Mouse (Mus musculus) kidney, postnatal 14 days (tissue): ENCODE measurements at regions not wholly inside any gene's neighbourhood (a gene's known extent, or its start where the extent isn't known, plus 50 kb on each side); places are given as distances from the start of the nearest gene placed in this dataset.

Source experiments
- DNase-seq: peaks from one replicate; pipeline ENCODE4 v3.0.0; 2022; ENCODE audit warnings: mixed read lengths

DNA sequence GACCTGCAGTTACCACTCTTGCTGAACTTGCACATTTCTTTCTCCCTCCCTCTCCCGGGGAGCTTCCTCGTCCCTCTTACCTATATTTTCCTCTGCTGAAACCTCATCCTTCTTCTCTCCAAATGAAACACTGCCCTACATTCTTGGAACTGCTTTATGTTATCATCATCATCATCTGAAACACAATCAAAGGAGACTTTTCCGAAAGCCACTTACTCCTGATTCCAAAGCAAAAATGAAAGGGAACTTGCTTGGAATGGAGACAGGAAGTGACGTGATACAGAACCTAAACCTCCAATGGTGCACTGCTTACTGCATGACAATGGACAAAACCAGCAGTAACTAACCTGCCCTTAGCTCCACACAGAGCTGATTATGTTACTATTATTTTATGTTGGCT, 287.2 kb upstream of the Btbd3 start:
- DNase-seq = no peak

DNA sequence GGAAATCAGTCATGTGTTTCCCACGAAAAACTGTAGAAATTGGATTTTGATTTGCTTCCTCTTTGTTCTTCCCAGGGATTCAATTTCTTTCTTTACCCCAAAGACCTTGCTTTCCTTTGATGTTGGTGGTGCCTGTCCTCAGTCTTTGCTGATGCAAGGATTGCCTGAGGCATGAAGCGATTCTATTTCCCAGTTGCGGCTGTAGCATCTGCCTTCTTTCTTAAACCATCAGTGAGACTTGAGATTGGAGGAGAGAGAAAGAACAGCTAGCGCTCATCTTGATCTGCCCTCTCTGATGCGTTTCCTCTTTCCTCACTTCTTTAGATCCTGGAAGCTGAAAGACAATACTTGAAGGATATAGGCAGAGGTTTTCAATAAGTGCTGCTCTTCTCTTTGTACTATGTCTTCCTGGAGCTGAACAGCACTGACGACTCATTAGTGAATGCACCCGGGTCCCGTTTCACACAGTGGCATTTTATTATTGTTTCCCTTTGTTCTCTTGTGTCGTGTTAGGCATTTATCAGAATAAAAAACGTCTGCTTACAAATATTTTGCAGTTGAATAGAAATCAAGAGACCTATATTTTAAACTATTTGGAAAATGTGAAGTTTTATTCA, 289.8 kb upstream of the Btbd3 start:
- no peak for DNase-seq

DNA sequence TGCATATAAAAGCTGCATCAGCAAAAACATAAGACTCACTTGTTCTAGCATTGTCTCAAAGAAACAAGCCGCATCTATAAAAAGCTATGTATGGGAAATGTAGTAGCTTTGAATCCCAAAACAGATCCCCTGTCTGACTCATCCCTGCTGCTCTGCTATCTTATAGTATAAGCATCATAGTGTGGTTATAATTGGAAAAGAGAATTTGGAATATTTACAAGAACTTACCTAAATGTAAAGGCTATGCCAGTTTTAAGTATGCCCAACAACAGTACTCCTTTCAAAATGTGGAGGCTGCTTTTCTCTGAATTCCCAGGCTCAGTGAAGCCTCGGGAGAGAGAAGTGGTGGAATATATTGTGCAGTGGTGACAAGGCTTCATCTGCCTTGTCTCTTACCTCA, 301.5 kb upstream of the Btbd3 start:
- DNase-seq = no peak

DNA sequence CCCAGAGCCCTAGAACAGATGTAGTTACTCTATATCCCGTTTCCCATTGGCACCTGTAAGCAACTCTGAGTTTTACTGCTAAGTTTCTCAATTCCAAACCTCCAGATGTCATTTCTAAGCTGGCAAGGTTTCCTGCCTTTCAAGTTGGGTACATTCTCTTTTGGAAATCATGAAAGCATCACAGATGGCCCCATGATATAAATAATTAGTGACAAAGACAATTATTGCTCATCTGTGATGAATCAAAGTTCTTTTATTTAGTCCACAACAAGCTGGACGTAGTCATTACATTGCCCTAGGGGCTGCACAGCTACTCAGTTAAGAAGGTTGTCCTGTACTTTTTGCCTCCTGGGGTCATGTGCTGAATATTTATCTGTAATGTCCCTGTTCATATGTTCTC, 303.2 kb upstream of the Btbd3 start:
- no peak for DNase-seq

DNA sequence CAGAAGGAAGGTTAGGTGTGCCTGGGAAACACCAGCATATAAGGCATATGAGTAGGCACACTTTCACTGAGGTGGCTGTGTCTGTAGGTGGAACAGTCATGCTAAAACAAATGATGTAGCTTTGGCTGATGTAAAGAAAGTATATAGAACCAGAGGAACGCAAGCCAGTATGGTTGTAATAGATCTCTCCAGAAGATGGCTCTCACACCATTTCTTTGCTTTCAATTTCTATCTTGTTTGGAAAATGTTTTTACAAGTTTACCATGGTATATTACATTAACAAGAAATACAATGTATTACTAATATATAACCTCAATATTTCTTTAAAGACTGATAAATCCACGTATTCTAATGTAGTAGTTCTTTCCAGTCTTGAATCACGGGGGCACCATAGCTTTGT, 304.4 kb upstream of the Btbd3 start:
- no peak for DNase-seq

DNA sequence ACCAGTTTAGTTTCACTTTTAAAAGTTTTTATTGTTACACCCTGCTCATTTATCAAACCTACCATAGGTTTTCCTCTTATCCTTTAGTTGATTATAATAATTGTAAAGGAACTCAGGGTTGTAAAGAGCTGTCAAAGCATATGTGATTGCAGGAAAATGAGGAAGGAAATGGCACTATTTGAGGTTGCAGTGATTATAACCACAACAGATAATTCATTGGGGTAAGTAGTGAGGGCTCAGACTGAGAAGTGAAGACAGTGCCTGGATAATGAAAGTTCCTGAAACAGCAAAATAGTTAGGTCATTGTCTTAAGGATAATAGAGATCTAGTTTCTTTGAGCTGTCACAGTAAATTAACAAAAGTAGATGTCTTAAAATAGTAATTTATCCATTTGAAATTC, 305.4 kb upstream of the Btbd3 start:
- DNase-seq = no peak

DNA sequence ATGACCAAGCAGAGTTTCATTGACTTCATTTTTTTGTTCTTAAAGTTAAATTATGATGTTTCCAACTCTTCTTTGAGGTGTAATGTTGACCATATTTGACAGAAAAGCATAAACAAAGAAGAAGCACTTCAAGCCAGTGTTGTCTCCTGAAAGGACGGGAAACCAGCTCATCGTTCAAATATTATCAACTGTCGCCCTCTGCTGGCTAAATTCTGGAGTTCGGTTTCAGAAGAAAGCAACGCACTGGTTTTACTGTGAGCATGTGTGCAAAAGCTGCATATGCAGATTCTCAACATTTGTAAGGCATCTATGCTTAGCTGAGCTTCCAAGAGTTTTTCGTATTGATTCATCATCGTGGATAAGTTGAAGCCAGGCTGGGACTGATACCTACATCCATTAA, 313.6 kb upstream of the Btbd3 start:
- DNase-seq = peak; percentile 81

DNA sequence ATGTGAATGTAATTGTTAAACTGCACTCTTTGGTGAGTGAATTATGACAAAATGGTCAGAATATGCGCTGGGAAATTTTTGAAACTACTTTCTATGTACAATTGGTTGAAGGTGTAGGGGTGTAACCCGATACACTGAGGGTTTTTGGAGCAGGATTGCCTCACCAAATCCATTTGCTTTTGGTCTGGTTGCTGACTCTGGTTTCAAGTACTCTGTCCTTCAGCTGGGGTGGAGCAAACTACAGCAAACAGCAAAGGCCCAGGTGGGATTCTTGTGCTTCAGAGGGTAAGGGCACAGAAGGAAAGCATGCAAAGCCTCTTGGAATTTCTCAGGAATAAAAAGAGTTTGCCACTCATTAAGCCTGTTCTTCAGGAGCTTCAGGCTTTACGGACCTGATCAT, 316.8 kb upstream of the Btbd3 start:
- DNase-seq = no peak

DNA sequence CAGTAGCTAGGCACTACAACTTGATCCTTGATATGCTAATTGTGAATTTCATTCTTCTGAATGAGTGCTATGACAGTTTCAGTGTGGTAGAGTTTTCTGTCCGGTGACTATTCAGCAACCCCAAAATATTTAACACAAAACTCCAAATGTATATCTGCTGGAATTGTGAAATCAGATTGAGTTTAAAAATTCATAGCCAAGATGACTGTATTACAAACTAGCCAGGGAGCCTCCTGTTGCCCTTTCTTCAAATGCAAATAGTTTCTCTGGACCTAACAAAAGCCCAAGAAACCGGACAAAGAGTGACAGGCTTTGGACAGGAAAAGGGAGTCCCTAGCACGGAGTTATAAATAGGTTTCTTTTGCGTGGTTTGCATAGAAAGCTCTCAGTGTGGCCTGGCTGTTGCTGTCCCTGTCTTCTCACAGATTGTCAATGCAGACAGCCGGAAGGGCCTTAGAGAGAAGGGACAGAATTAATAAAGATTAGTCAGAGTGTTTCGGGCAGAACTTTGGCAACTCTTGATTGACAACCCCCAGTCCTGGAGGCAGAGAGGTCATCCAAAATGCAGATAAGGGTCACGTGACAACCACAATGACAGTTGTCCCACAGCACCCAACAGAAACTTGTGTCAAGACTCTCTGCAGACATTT, 317.4 kb upstream of the Btbd3 start:
- DNase-seq = no peak

DNA sequence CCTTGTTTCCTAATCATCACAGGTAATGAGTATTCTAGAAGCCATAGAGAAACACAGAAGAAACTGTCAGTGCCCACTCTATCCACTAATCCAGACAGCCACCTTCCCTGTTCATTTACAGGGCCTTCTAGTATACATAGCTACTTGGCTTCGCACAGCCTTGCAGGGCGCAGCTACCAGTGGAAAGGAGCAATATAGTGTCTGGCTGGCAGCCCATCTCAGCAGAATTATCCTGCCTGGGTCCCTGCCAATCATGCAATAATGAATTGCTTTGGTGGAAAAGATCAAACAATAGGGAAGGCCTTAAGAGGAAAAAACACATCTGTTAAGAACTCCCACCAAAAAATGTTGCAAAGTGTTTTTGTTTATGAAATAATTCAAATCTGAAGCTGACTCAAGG, 319.8 kb upstream of the Btbd3 start:
- DNase-seq = peak; percentile 13

DNA sequence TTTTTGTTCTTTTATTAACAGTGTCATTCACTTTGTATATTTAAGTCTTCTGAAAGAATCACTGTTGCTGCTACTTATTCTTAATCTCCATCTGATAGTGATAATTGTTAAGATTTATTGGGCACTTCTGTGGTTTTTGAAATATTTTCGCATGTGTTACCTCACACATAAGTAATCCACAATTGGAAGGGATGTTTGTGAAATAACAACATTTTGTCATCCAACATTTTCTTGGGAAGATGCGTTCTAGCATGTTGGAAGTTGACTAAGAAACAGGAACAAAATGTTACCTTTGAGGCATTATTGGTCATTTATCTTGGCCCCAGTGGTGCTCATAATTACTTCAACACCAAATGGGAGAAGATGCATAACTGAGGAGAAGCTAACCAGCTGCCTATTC, 323.4 kb upstream of the Btbd3 start:
- no peak for DNase-seq

DNA sequence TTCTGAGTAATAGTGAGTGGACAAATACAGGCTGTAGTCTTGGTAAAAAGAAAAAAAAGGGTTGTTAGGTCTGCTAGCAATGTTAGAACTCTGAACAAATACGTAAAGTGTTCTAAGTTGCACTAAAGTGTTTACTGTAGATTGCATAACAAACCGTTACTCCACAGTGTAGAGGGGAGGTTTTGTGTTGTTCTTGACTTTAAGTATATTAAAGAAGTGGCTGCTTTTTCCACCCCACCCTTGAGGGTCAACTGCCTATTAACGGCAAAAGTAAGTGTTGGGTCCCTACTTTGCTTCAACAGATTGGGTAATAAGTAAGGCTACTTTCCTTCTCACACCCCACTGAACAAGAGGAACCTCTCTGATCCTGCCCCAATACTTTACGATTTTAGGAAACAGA, 323.9 kb upstream of the Btbd3 start:
- no peak for DNase-seq

DNA sequence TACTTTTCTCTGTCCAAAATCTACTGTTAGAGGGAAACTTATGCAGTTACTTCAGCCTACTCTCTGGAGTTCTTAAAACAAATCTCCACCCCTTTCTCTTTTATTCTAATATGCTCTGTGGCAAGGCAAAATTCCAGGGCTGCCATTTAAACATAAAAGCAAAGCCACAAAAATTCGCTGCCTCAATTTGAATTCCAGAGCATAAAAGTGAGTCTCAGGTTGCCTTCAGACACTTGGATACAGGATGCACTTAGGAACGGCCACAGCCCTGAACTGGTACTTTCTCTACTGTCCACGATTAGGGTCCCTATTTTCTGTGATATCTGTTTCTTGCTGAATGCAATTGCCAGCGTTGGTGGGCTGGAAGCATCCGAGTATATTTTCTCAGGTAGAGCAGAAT, 330.9 kb upstream of the Btbd3 start:
- no peak for DNase-seq

DNA sequence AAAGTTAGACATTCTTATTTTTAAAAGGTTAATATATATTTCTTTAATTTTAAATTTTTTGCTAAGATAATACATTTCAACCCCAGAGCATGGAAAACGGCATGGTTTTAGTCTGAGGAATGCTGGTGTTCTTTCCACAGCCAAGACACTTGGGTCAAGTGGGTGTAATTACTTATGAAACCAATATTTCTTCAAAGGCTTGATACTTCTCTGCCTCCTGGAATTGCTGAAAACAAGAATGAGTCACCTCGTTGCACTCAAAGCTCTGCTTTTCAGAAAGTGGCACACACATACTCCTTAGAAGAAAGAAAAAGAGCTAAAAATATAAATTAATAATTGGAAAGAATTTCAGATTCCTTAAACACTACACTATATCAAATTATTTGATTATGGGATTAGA, 331.8 kb upstream of the Btbd3 start:
- no peak for DNase-seq

DNA sequence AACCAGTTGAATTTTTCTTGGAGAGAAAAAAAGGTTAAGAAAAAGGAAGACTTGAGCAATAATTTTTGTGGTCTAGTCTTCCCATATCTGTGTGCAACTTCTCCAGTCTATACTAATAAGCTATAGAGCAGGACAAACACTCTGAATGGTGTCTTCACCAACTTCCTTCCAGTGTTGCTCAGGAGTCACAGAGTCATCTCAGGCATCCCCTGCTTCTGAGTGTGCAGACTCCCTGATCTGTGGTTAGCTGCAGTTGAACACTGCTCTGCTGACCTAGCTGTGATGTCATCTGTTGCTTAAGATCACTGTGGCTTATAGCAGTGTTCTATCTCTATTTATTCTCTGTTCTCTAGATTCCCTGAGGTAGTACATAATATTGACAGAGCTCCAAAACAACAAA, 357.9 kb upstream of the Btbd3 start:
- no peak for DNase-seq

DNA sequence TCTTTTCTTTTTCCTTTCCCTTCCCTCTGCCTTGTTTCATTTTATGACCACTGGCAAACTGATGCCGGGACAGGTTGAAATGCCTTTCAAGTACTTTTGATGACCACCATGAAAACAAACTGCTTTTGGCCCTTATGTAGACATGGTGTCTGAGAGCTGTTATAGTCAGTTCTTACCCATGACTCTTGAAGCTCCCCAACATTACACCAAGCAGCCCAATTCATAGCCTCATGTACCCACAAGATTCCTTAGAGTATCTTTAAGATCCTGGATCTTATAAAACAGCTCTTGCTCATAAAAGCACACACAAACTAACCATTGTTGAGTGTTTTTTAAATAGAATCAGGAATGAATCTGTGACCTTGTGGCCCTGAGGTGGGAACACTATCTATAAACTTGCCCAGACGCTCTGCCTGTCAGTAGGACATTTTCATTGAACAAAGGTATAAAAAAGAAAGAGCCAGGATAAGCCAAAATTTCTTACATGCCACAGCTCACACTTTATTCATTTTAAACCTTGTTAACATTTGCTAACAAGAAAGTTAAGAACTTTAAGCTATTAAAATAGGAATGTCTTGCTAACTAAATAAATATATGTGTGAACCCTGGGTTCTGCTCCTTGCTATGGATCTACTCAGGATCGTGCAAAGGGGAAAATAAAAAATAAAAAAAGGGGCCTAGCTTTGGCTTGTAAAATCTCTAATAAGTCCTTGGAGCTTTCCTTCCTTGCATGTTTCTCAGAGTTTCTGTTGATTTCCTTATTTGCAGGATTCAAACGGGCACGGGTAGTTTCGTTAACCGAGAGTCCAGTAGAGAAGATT, 375.9 kb upstream of the Btbd3 start:
- DNase-seq = no peak

DNA sequence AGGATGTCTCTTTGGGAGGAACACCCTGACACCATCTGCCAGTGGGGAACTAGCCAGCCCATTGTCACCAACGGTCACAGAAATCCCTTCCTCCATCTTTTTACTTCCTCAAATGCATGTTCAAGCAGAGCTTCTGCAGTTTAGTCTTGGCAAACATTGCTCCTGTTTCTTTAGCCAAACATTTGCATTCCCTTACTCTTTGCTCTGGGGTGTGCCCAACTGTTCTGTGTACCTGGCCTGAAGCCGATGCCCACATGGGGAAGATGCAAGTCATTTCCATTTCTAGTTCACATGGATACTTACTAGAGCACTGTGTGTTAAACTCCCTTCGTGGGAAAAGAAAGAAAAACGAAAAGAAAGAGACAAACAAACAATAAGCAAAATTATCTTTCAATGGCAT, 386.7 kb upstream of the Btbd3 start:
- DNase-seq = no peak

DNA sequence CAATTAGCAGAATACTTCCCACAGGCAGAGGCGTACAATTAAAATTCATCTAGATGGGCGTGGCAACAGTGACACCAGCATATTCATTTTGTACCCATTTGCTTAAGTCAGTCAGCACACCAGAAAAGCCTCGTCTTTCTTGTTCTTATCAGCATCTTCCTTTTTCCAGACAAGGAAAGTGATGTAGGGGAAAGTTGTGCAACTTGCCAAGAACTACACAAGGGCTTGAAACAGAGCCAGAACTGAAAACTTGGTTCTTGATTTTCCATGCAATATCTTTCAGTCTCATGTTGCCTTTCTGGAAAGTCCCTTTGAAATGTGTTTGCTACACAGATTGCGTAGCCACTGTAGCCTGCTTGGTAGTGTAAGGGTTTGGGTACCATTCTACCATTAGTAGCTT, 401.9 kb upstream of the Btbd3 start:
- DNase-seq = peak; percentile 3

DNA sequence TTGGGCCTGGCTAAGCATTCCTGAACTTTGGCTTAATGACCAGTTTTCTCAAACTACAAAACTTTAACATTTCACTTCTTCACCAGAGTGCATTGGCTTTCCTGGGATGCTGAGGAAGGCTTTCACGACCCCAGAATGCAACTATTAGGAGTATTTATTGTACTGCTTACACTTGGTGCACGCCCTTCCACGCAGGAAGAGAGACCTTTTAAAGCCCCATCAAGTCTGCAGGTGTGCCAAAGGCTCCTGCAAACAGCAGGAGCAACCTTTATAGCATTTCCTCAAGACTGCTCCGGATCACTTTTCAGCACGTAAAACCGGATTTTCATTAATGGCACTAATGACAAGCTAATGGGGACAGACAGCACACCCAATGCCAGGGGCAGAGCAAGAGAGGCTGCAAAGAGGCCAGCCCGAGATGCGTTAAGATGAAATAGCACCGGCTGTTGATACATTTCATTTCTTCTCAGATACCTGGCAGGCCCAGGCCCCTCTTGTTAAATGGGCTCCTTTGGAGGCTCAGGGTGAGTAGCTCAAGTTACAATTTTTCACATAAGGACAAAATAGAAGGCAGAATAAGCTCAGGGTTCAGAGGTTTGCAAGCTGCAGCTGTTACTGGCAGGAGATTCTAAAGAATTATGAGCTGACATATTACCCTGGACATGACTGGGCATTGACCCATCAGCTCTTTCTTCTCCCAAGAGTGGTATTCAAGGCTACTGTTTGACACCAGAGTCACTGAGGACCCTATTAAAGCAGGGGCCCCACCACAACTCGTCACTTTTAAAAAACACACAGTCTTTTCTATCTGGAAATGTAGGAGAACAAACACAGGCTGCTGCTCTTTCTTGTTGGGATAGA, 402.7 kb upstream of the Btbd3 start:
- peak; percentile 12 for DNase-seq

DNA sequence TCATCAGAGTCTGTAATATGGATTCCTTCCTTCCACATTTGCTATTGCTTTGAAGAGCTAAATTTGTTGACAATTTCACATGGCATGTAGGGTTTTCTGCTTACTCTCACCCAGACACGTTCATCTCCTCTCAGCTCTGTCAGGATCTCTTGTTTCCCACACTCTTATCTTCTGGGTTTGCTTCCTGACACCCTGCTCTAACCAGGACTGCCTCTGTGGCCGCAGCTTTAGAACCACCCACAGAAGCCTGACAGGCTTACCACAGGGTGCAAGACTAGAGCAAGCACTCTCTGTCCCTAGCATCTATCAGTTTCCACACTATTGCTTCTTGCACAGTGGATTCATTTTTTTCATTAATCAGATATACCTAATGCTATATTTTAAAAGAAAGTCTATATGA, 408.5 kb upstream of the Btbd3 start:
- DNase-seq = no peak

DNA sequence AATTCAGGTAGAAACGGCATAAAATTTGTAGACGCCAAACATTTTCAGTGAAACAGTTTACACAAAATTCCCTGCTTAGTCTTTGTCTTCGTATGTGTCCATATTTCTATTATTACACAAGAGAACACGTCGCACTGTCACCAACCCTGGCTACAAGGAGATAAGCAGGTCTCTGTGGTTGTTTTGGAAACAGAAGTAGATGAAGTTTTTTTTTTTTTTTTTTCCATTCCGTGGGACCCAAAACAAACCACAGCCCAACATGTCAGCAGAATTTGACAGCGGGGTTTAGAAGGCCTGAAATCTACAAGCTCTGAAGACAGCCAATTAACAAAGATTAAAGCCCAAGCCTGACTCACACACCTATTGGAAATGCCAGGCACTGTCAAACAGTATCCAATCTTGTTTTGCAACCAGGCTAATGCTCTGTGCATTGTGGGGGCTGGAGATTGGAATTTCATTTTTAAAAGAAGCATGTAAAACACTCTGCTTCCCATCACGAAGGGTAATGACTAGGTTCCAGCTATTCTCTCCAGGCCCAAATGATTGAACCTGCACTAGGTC, 428.5 kb upstream of the Btbd3 start:
- DNase-seq = no peak

DNA sequence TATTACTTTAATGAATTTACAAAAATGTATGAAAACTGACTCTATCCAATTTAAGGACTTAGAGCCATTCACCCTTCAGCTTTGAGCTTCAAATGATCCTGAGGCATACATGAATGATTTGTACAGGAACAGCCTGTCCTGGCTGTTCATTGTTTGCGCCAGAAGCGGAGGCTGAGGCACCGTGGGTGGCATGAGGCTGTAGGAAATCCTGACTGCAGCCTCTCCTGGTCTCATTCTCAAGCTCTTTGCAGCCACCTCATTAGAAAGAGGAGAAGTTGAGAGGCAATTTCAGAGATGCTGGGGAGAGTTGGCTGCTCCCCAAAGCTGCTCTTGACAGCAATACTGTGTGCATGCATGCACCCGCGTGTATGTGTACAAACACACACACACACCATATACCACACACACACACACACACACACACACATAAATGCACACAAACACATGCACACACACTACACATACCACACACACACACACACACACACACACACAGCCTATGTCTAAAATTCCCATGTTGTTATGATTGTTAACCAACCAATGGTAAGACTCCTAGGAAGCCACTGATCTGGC, 434.9 kb upstream of the Btbd3 start:
- no peak for DNase-seq

DNA sequence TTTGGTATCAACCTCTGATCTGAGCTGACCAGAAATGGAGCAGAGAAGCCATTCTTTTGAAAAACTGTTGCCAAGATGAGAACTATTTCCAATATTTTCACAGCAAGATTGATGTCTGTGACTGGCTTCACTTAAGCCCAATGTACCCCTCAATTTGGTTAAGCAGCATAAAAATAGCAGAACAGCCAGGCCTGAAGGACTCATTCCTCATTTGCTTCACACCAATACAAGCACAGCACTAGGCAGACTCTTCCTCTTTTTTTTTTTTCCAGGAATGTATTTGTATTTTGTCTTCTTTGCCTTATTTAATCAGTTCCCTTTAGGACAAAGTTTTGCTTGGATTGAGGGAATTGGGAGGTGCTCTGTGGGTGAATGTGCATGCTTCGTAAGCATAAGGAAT, 441.4 kb upstream of the Btbd3 start:
- no peak for DNase-seq
